Mouse (Mus musculus): ENCODE measurements at regions not wholly inside any gene's neighbourhood (a gene's known extent, or its start where the extent isn't known, plus 50 kb on each side); places are given as distances from the start of the nearest gene placed in this dataset.

DNA sequence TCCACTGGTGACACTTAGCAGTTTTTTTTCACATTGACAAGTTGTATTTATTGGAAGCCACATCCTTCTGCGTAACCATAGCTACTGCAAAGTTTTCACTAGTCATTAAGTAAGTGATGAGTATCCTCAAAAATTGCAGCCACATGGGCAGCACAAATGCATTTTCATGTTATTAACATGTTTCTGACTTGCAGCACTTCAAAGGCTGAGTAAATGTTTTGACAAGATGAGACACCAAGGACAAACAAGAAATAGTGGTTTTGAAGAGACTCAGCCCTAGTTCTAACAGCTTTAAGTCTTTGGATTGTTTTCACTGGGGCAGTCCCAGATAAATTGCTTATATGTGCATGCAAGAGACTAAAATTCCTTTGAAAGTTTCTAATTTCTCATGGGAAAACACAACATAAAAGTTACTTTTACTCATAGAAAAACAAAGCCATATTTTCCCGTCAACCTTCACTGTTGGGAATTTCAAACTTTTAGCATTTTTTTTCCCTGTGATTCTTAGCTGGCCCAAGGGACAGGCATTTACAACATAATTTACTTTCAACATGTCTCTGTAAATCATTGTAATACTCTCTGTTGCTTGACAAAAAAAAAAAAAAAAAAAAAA, 787.5 kb upstream of the Zeb2 start:
- Histone ChIP-seq H3K27ac (ENCODE audit: insufficient read depth, low read length) (no peak overlapping the region), H3K36me3 (ENCODE audit: control insufficient read depth, insufficient read depth, low read length) (no peaks in the 10 kb centered on the region), H3K4me1 (ENCODE audit: control insufficient read depth, insufficient read depth, insufficient read length) (no peaks in the 10 kb centered on the region), H3K27me3 (ENCODE audit: control insufficient read depth, insufficient read depth, low read length) (no peaks in the 10 kb centered on the region), H3K4me3 (ENCODE audit: extremely low read depth, insufficient read depth, insufficient read length) (no peak overlapping the region)
- TF ChIP-seq POLR2A (IDR thresholded peaks at IDR 0.05; ENCODE audit: low read depth, low read length) (no peak), CTCF (IDR thresholded peaks at IDR 0.05; ENCODE audit: extremely low read depth, insufficient read depth, insufficient read length, insufficient replicate concordance) (no peak)
- no peak for DNase-seq (ENCODE audit: low read depth in 1 of 2, low spot score in 2 of 2)
- 93% methylated on average over 2 of the region's 2 CpGs for WGBS

DNA sequence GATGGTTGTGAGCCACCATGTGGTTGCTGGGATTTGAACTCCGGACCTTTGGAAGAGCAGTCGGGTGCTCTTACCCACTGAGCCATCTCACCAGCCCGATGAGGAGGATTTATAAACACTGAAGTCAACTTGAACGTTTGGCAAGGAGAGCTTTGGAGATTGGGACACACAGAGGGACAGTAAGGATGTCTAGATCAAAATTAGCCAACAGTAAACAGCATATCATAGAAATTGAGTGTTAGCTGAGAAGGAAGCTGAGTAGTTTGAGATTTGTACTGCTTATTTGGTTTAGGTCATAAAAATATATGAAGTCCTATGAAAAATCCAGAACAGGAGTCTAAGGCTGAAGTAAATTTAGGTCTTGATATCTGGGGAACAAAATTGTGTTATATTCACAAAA, 786.9 kb upstream of the Zeb2 start:
- H3K36me3 ChIP-seq (ENCODE audit: control insufficient read depth, insufficient read depth, low read length): no peaks in the 10 kb centered on the region
- no peak for DNase-seq (ENCODE audit: low read depth in 1 of 2, low spot score in 2 of 2)
- no peak overlapping the region for H3K27ac ChIP-seq (ENCODE audit: insufficient read depth, low read length)
- TF ChIP-seq POLR2A (IDR thresholded peaks at IDR 0.05; ENCODE audit: low read depth, low read length): no peak
- TF ChIP-seq CTCF (IDR thresholded peaks at IDR 0.05; ENCODE audit: extremely low read depth, insufficient read depth, insufficient read length, insufficient replicate concordance): no peak
- WGBS: 85% methylated on average over 4 of the region's 4 CpGs
- H3K4me1 ChIP-seq (ENCODE audit: control insufficient read depth, insufficient read depth, insufficient read length): no peaks in the 10 kb centered on the region
- no peak overlapping the region for H3K4me3 ChIP-seq (ENCODE audit: extremely low read depth, insufficient read depth, insufficient read length)
- H3K27me3 ChIP-seq (ENCODE audit: control insufficient read depth, insufficient read depth, low read length): no peaks in the 10 kb centered on the region

- WGBS: 83% methylated on average over 1 of the region's 1 CpGs
- no peak for TF ChIP-seq CTCF (IDR thresholded peaks at IDR 0.05; ENCODE audit: extremely low read depth, insufficient read depth, insufficient read length, insufficient replicate concordance)
- no peak for TF ChIP-seq POLR2A (IDR thresholded peaks at IDR 0.05; ENCODE audit: low read depth, low read length)
- no peak overlapping the region for H3K27ac ChIP-seq (ENCODE audit: insufficient read depth, low read length)
- DNase-seq (ENCODE audit: low read depth in 1 of 2, low spot score in 2 of 2): no peak
- H3K4me1 ChIP-seq (ENCODE audit: control insufficient read depth, insufficient read depth, insufficient read length): no peaks in the 10 kb centered on the region
- H3K27me3 ChIP-seq (ENCODE audit: control insufficient read depth, insufficient read depth, low read length): no peaks in the 10 kb centered on the region
- H3K4me3 ChIP-seq (ENCODE audit: extremely low read depth, insufficient read depth, insufficient read length): no peak overlapping the region
- no peaks in the 10 kb centered on the region for H3K36me3 ChIP-seq (ENCODE audit: control insufficient read depth, insufficient read depth, low read length)
Observed at GRCm38 (mm10) chr2:45903350-45903749, 786.2 kb upstream of the Zeb2 start.

DNA sequence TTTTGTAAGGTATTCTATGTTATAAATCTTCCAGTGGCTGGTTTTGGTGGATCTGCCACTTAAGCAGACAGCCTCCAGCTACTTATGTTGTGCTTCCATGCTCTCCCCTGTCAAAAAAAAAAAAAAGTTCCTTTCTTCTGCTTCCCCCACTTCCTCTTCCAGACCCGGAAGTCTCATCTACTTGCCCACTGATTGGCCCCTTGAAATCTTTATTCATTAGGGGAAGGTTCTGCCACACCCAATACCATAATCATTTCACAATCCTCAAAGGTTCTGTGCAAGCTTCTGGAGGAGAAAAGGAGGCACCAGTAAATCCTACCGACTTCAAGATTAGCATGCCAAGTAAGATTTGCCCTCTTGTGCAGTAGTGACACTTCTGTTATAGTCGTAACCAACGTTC, 784.7 kb upstream of the Zeb2 start:
- Histone ChIP-seq H3K36me3 (ENCODE audit: control insufficient read depth, insufficient read depth, low read length) (no peaks in the 10 kb centered on the region), H3K27me3 (ENCODE audit: control insufficient read depth, insufficient read depth, low read length) (no peaks in the 10 kb centered on the region), H3K27ac (ENCODE audit: insufficient read depth, low read length) (no peak overlapping the region), H3K4me1 (ENCODE audit: control insufficient read depth, insufficient read depth, insufficient read length) (no peaks in the 10 kb centered on the region), H3K4me3 (ENCODE audit: extremely low read depth, insufficient read depth, insufficient read length) (no peak overlapping the region)
- WGBS: 91% methylated on average over 4 of the region's 4 CpGs
- DNase-seq (ENCODE audit: low read depth in 1 of 2, low spot score in 2 of 2): no peak
- TF ChIP-seq CTCF (IDR thresholded peaks at IDR 0.05; ENCODE audit: extremely low read depth, insufficient read depth, insufficient read length, insufficient replicate concordance): no peak
- no peak for TF ChIP-seq POLR2A (IDR thresholded peaks at IDR 0.05; ENCODE audit: low read depth, low read length)

GRCm38 (mm10) chr2:45884680-45885079, 767.5 kb upstream of the Zeb2 start:
- no peaks in the 10 kb centered on the region for H3K27me3 ChIP-seq (ENCODE audit: control insufficient read depth, insufficient read depth, low read length)
- H3K4me1 ChIP-seq (ENCODE audit: control insufficient read depth, insufficient read depth, insufficient read length): no peaks in the 10 kb centered on the region
- 92% methylated on average over 3 of the region's 3 CpGs for WGBS
- no peak overlapping the region for H3K4me3 ChIP-seq (ENCODE audit: extremely low read depth, insufficient read depth, insufficient read length)
- no peaks in the 10 kb centered on the region for H3K36me3 ChIP-seq (ENCODE audit: control insufficient read depth, insufficient read depth, low read length)
- H3K27ac ChIP-seq (ENCODE audit: insufficient read depth, low read length): no peak overlapping the region
- TF ChIP-seq CTCF (IDR thresholded peaks at IDR 0.05; ENCODE audit: extremely low read depth, insufficient read depth, insufficient read length, insufficient replicate concordance): no peak
- TF ChIP-seq POLR2A (IDR thresholded peaks at IDR 0.05; ENCODE audit: low read depth, low read length): no peak
- no peak for DNase-seq (ENCODE audit: low read depth in 1 of 2, low spot score in 2 of 2)

DNA sequence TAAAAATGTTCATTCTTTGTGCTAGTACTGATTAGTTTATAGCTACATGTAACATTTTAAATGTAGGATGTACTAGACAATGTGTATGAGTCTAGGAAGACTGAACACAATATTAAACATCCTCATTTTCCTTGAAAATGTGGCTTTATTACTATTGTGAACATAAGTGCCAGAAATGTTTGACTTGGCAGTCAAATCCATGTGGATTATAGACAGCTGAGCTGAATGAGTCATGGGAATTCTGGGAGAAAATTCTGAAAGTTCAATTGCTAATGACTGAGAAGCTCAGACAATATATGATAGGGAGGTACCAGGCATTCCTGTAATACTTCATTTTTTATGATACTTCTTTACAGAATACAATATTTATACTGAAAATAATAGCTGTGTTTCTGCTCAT, 761.5 kb upstream of the Zeb2 start:
- H3K27ac ChIP-seq (ENCODE audit: insufficient read depth, low read length): no peak overlapping the region

GRCm38 (mm10) chr2:45859901-45860331, 742.7 kb upstream of the Zeb2 start:
- no peak overlapping the region for H3K27ac ChIP-seq (ENCODE audit: insufficient read depth, low read length)
- H3K4me1 ChIP-seq (ENCODE audit: control insufficient read depth, insufficient read depth, insufficient read length): no peaks in the 10 kb centered on the region
- H3K27me3 ChIP-seq (ENCODE audit: control insufficient read depth, insufficient read depth, low read length): no peaks in the 10 kb centered on the region
- H3K4me3 ChIP-seq (ENCODE audit: extremely low read depth, insufficient read depth, insufficient read length): no peak overlapping the region
- 29% methylated on average over 4 of the region's 4 CpGs for WGBS
- no peak for DNase-seq (ENCODE audit: low read depth in 1 of 2, low spot score in 2 of 2)
- no peaks in the 10 kb centered on the region for H3K36me3 ChIP-seq (ENCODE audit: control insufficient read depth, insufficient read depth, low read length)
- TF ChIP-seq POLR2A (IDR thresholded peaks at IDR 0.05; ENCODE audit: low read depth, low read length) (no peak), CTCF (IDR thresholded peaks at IDR 0.05; ENCODE audit: extremely low read depth, insufficient read depth, insufficient read length, insufficient replicate concordance) (no peak)

More for the DNA sequence above, 761.5 kb upstream of the Zeb2 start:
- Histone ChIP-seq H3K36me3 (ENCODE audit: control insufficient read depth, insufficient read depth, low read length) (no peaks in the 10 kb centered on the region), H3K4me1 (ENCODE audit: control insufficient read depth, insufficient read depth, insufficient read length) (no peaks in the 10 kb centered on the region), H3K4me3 (ENCODE audit: extremely low read depth, insufficient read depth, insufficient read length) (no peak overlapping the region), H3K27me3 (ENCODE audit: control insufficient read depth, insufficient read depth, low read length) (no peaks in the 10 kb centered on the region)
- no peak for TF ChIP-seq CTCF (IDR thresholded peaks at IDR 0.05; ENCODE audit: extremely low read depth, insufficient read depth, insufficient read length, insufficient replicate concordance)
- TF ChIP-seq POLR2A (IDR thresholded peaks at IDR 0.05; ENCODE audit: low read depth, low read length): no peak
- no peak for DNase-seq (ENCODE audit: low read depth in 1 of 2, low spot score in 2 of 2)
